Mouse (Mus musculus) frontal cortex, adult (tissue): ENCODE measurements around the gene Cwc22.
A peak's percentile ranks its signal among the peaks of the same experiment; 100 is the strongest.

Source experiments
- ATAC-seq: cut with Nextera tagmentation; 2 replicates; pipeline ENCODE4 v1.9.2; 2017; ENCODE audit warnings: mild to moderate bottlenecking, moderate library complexity, mixed read lengths; ENCODE audit not compliant: low TSS enrichment

Gene Cwc22

GRCm38 (mm10) chr2:77876331-77876730 lies 69.8 kb downstream of the Cwc22 start:
- no peak for ATAC-seq

DNA sequence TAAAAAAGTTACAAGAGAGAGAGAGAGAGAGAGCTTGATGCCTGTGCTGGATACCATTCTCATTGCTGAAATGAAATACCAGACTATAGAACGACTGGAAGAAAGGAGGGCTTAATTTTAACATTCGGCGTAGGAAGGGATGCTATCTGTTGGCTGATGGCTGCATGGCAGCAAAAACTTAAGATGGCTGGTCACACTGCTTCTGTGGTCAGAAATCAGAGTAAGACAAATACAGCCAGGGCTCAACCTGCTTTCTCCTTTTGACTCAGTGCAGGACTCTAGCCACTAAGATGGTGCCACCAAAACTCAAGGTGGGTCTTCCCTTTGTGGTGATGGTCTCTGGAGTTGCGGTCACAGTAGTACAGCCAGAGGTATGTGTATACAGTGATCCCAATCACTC lies 70.7 kb downstream of the Cwc22 start:
- no peak for ATAC-seq

DNA sequence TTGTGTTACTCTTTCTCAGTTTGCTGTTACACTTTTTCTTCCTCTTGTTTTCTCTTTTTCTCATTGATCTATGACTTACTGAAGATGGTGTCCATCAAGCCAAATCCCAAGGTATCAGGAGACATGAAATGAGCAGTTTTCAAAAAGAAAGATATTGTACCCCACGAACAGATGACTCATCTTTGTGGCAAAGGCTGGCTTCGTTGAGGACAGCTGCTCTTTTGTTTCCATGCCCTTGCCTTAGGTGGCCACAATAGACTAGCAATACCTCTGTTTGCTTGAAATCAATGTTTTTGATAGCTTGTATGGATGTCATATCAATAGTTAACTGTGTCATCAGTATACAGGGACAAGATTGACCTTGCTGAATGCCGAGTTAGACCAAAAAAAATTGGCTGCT lies 71.5 kb downstream of the Cwc22 start:
- no peak for ATAC-seq

- no peak for ATAC-seq
Measured at GRCm38 (mm10) chr2:77873806-77874205, 72.4 kb downstream of the Cwc22 start.

DNA sequence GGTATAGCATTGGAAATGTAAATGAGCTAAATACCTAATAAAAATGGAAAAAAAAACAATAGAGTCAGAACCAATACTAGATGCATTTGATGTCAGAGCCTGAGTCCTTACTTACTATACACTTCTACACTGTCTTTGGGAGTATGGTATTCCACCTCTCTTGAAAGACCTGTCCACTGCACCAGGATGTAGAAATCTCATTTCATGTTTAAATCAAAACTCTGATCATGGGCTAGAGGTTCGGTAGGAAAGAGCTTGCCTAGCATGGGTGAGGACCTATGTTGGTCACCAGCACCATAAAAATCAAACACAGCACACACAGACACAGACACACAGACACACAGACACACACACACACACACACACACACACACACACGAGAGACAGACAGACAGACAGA lies 73.5 kb downstream of the Cwc22 start:
- ATAC-seq = no peak

GRCm38 (mm10) chr2:77871146-77871545 lies 75.0 kb downstream of the Cwc22 start:
- no peak for ATAC-seq

- no peak for ATAC-seq
Measured at GRCm38 (mm10) chr2:77869729-77870280, 76.4 kb downstream of the Cwc22 start.

GRCm38 (mm10) chr2:77863934-77864333 lies 82.2 kb downstream of the Cwc22 start:
- ATAC-seq = peak; percentile 86

DNA sequence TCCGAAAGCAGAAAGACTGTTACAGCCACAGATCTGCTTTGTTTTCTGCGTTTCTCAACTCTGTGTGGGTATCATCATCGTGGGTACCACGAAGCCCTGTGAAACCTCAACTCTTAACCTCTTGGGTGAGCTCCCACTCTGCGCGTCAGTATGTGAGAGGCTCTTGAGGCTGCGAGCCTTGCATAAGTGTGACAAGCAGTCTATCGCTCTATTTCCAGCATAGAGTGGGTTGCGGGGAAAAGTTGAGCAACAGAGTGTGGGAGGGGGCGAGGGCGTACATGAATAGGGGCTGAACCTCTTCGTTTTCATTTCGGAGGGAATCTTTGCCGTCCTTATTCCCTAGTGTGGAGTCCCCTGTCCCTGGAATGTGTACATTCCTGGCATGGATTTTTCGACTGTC lies 82.7 kb downstream of the Cwc22 start:
- peak; percentile 78 for ATAC-seq

GRCm38 (mm10) chr2:77841464-77841863 lies 104.7 kb downstream of the Cwc22 start:
- ATAC-seq = peak; percentile 87

DNA sequence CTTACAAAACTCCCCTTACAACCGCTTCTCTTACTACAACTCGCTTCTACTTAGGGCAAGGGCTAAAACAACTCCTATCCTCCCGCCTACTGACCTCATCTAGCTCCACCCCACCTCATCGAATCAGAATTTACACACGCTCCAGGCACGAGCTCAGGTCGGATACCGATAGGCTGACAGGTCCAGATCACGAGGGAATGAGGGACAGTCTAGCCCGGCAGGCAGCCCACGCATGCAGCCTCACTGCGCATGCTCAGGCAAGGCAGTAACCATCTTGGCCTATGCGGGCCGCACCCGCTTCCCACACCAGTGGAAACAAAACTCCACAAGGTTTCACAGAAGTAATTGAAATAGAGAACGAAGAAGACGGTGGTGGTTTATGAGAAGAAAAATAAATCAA lies 106.6 kb downstream of the Cwc22 start:
- no peak for ATAC-seq

DNA sequence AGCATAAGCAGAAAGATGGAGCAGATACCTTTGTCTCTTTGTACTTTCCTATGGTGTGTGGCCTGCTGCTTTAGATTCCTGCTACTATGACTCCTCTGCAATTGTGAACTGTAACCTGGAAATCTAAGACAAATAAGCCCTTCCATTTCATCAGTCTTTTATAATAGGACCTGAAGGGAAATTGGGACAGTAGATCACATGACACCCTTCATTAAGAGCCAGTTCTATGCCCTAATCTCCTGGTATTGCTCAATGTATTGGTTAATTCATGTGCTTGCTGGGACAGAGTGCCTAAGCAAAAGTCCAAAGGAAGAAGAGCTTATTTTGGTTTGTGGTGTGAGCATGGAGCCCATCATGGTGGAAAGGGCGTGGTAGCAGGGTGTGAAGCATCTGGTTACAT lies 107.5 kb downstream of the Cwc22 start:
- ATAC-seq = no peak

DNA sequence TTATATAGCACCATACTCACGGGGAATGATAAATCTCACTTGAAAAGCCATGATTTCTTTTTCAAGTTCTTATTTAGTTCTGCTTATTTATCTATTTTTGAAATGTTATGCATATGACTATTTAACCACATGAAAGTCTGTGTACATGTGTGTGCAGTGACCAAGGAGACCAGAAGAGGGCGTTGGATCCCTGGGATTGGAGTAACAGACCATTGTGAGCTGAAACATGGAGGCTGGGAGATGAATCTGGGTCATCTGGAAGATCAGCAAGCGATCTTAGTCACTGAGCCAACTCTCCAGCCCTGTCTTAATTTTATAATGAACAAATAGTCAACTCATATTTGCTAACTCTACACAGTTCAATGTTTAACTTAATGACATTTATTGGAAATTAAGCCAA lies 110.4 kb downstream of the Cwc22 start:
- ATAC-seq = no peak
